Mouse (Mus musculus) CH12.LX (cell line): ENCODE results near the gene Npas1. TPM values are rescaled to one million over a fixed set of nuclear protein-coding genes. Genes with fewer than 3 reads are reported as not detected.

Experiments
- DNase-seq: peaks from one replicate; pipeline ENCODE4 v3.0.0-alpha.2; 2013; ENCODE audit errors: extremely low read depth
- H3K27ac ChIP-seq: 2 replicates; pipeline ENCODE4 v1.5.1; 2012; ENCODE audit warnings: low read depth, mild to moderate bottlenecking, control low read depth, moderate library complexity; ENCODE audit not compliant: insufficient read depth
- H3K27me3 ChIP-seq: replicated peaks from 2 replicates; pipeline ENCODE3; 2012; ENCODE audit warnings: inconsistent platforms
- H3K36me3 ChIP-seq, 2 experiments: replicated peaks in 1 of 2; 2 replicates each; pipeline versions ENCODE3 to v1.6.1; 2012; ENCODE audit warnings: inconsistent platforms in 1 of 2, low read length in 1 of 2, mild to moderate bottlenecking in 1 of 2, mixed read lengths in 1 of 2, moderate library complexity in 1 of 2; ENCODE audit not compliant: control insufficient read depth in 1 of 2, insufficient read depth in 1 of 2
- H3K4me1 ChIP-seq, 2 experiments: 2 replicates each; pipeline ENCODE4 v1.6.1; 2012; ENCODE audit warnings: inconsistent platforms in 1 of 2, moderate library complexity in 1 of 2; ENCODE audit not compliant: insufficient read depth in 2 of 2, control insufficient read depth in 1 of 2
- H3K4me2 ChIP-seq: 2 replicates; pipeline ENCODE4 v1.6.1; 2012; ENCODE audit warnings: low read depth, mild to moderate bottlenecking, control low read depth; ENCODE audit not compliant: poor library complexity, insufficient read depth, severe bottlenecking
- H3K4me3 ChIP-seq, 3 experiments: fragments of 150-350 bp in 1 of 3; sonication (generic) in 1 of 3; replicated peaks in 1 of 3; 2 replicates each; pipeline versions ENCODE3 to v1.5.1; 2011 to 2012; ENCODE audit warnings: low read depth in 2 of 3, low read length in 2 of 3, mild to moderate bottlenecking in 2 of 3, moderate library complexity in 2 of 3, control low read depth in 1 of 3, improper control_type of control experiment in 1 of 3, inconsistent platforms in 1 of 3, mixed read lengths in 1 of 3; ENCODE audit not compliant: poor library complexity in 1 of 3
- H3K79me2 ChIP-seq: replicated peaks from 2 replicates; pipeline ENCODE4 v1.6.1; 2012; ENCODE audit warnings: mild to moderate bottlenecking, moderate library complexity; ENCODE audit not compliant: control insufficient read depth, poor library complexity, insufficient read depth, severe bottlenecking; ENCODE audit errors: extremely low read depth
- H3K9ac ChIP-seq: 2 replicates; pipeline ENCODE4 v1.6.1; 2012; ENCODE audit warnings: low read depth, mild to moderate bottlenecking, control low read depth, moderate library complexity; ENCODE audit not compliant: insufficient read depth
- H3K9me3 ChIP-seq: replicated peaks from 2 replicates; pipeline ENCODE3; 2012; ENCODE audit warnings: low read length, inconsistent platforms, mixed read lengths
- CTCF ChIP-seq, 2 experiments: IDR thresholded peaks in 1 of 2; conservative IDR thresholded peaks in 1 of 2; 2 replicates each; pipeline ENCODE4 v1.5.1; 2011 to 2012; ENCODE audit warnings: low read depth in 2 of 2, low read length in 2 of 2, improper control_type of control experiment in 1 of 2, inconsistent platforms in 1 of 2, mild to moderate bottlenecking in 1 of 2, moderate library complexity in 1 of 2
- E2F4 ChIP-seq: IDR thresholded peaks from 2 replicates; pipeline ENCODE4 v1.6.1; 2011; ENCODE audit warnings: low read depth, low read length, improper control_type of control experiment; ENCODE audit not compliant: insufficient replicate concordance
- ELF1 ChIP-seq: IDR thresholded peaks from 2 replicates; pipeline ENCODE4 v1.6.1; 2014; ENCODE audit warnings: low read depth, mild to moderate bottlenecking, inconsistent platforms, low read length, improper control_type of control experiment
- EP300 ChIP-seq: IDR thresholded peaks from 2 replicates; pipeline ENCODE4 v1.6.1; 2011; ENCODE audit warnings: low read length, improper control_type of control experiment
- GABPA ChIP-seq: IDR thresholded peaks from 2 replicates; pipeline ENCODE4 v1.6.1; 2012; ENCODE audit warnings: low read depth, low read length, improper control_type of control experiment, inconsistent platforms; ENCODE audit not compliant: insufficient replicate concordance
- HCFC1 ChIP-seq: IDR thresholded peaks from 2 replicates; pipeline ENCODE4 v1.6.1; 2012; ENCODE audit warnings: low read depth, mild to moderate bottlenecking, inconsistent platforms, low read length, improper control_type of control experiment
- MAFK ChIP-seq: IDR thresholded peaks from 2 replicates; pipeline ENCODE4 v1.6.1; 2011; ENCODE audit warnings: low read length, improper control_type of control experiment; ENCODE audit not compliant: insufficient replicate concordance
- MXI1 ChIP-seq: IDR thresholded peaks from 2 replicates; pipeline ENCODE4 v1.6.1; 2011; ENCODE audit warnings: mild to moderate bottlenecking, low read depth, low read length, improper control_type of control experiment
- MYC ChIP-seq: IDR thresholded peaks from 2 replicates; pipeline ENCODE4 v1.6.1; 2011; ENCODE audit warnings: low read depth, mild to moderate bottlenecking, improper control_type of control experiment, low read length
- NELFE ChIP-seq: IDR thresholded peaks from 2 replicates; pipeline ENCODE4 v1.6.1; 2011; ENCODE audit warnings: low read depth, low read length, improper control_type of control experiment
- PAX5 ChIP-seq: IDR thresholded peaks from 2 replicates; pipeline ENCODE4 v1.6.1; 2012; ENCODE audit warnings: low read length, inconsistent platforms, mixed read lengths
- POLR2A ChIP-seq: IDR thresholded peaks from 2 replicates; pipeline ENCODE4 v1.6.1; 2011; ENCODE audit warnings: low read depth, mild to moderate bottlenecking, improper control_type of control experiment, low read length
- POLR2AphosphoS2 ChIP-seq: IDR thresholded peaks from 2 replicates; pipeline ENCODE4 v1.6.1; 2011; ENCODE audit warnings: low read depth, low read length, improper control_type of control experiment
- RAD21 ChIP-seq: IDR thresholded peaks from 2 replicates; pipeline ENCODE4 v1.6.1; 2011; ENCODE audit warnings: low read depth, mild to moderate bottlenecking, low read length, improper control_type of control experiment, moderate library complexity
- RCOR1 ChIP-seq: conservative IDR thresholded peaks from 2 replicates; pipeline ENCODE4 v1.6.1; 2012; ENCODE audit warnings: low read depth, mild to moderate bottlenecking, inconsistent platforms, low read length, improper control_type of control experiment
- SIN3A ChIP-seq: IDR thresholded peaks from 2 replicates; pipeline ENCODE4 v1.6.1; 2012; ENCODE audit warnings: low read length, improper control_type of control experiment, inconsistent platforms
- SMC3 ChIP-seq: IDR thresholded peaks from 2 replicates; pipeline ENCODE4 v1.6.1; 2011; ENCODE audit warnings: low read depth, low read length, improper control_type of control experiment
- TCF12 ChIP-seq: IDR thresholded peaks from 2 replicates; pipeline ENCODE4 v1.6.1; 2014; ENCODE audit warnings: low read depth, mild to moderate bottlenecking, inconsistent platforms, low read length, improper control_type of control experiment
- UBTF ChIP-seq: IDR thresholded peaks from 2 replicates; pipeline ENCODE4 v1.6.1; 2012; ENCODE audit warnings: low read depth, mild to moderate bottlenecking, inconsistent platforms, low read length, improper control_type of control experiment, moderate library complexity
- ZC3H11A ChIP-seq: IDR thresholded peaks from 2 replicates; pipeline ENCODE4 v1.6.1; 2012; ENCODE audit warnings: low read depth, mild to moderate bottlenecking, inconsistent platforms, low read length, improper control_type of control experiment
- ZKSCAN1 ChIP-seq: IDR thresholded peaks from 2 replicates; pipeline ENCODE4 v1.6.1; 2012; ENCODE audit warnings: low read depth, inconsistent platforms, low read length, improper control_type of control experiment, borderline replicate concordance
- ZMIZ1 ChIP-seq: IDR thresholded peaks from 2 replicates; pipeline ENCODE4 v1.6.1; 2012; ENCODE audit warnings: low read depth, mild to moderate bottlenecking, inconsistent platforms, low read length, improper control_type of control experiment
- dilution Hi-C: fragments of 300-500 bp; cut with MboI; formaldehyde crosslinking; loops from 2 replicates; pipeline ENCODE4 v1.14.3; 2020; ENCODE audit warnings: low sequenced_read_pairs; ENCODE audit not compliant: extremely low pct_unique_long_range_greater_than_20kb, extremely low pct_ligation_motif_present
- in situ Hi-C: fragments of 300-500 bp; cut with MboI; formaldehyde crosslinking; loops from 3 replicates; pipeline ENCODE4 v1.14.3; 2019; ENCODE audit warnings: low sequenced_read_pairs, low pct_ligation_motif_present, low pct_unique_long_range_greater_than_20kb, mixed read lengths
- polyA plus RNA-seq: library from polyadenylated mRNA; unstranded; fragments of >175 nt; gene quantifications from 2 replicates; pipeline ENCODE4 v1.2.1, GENCODE M21; 2012; ENCODE audit warnings: low read depth; ENCODE audit not compliant: insufficient read length
- total RNA-seq, 2 experiments: library from RNA; depleted of rRNA; stranded (reverse); fragments of 300-350 nt in 1 of 2; fragments of >200 nt in 1 of 2; gene quantifications; 2 replicates each; pipeline ENCODE4 v1.2.3; 2012 to 2014

Npas1 gene
- total and polyA plus RNA-seq, 3 experiments = 0.08 to 0.56 TPM; not detected in 1

DNA sequence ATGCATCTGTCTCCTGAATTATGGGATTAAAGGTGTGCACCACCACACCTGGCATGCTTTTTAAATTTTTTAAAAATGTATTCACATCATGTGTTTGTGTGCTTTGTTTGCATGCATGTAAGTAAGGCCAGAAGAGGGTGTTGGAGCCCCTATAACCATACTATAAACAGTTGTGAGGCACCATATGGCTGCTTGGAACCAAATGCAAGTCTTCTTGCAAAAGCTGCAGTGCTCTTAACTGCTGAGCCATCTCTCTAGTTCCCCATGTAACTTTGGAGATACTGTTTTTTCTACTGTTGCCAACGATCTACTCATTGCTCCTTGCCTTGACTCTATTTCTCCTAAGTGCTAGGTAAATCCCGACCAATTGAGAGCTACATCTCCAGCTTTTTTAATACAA lies 41.8 kb upstream of the Npas1 start:
- H3K27me3 ChIP-seq = no peaks in the 10 kb centered on the region
- no peak for TF ChIP-seq TCF12
- no peaks in the 10 kb centered on the region for H3K79me2 ChIP-seq
- H3K4me3 ChIP-seq = no peak overlapping the region
- DNase-seq = no peak
- H3K27ac ChIP-seq = no peak overlapping the region
- dilution Hi-C loops (no loop called here), in situ Hi-C loops (no loop called here)
- H3K9me3 ChIP-seq = peaks cover 7% of the 10 kb centered on the region
- no peak overlapping the region for H3K4me2 ChIP-seq
- H3K9ac ChIP-seq = no peak overlapping the region
- H3K36me3 ChIP-seq = peaks cover 9 to 59% of the 10 kb centered on the region in 2 experiments
- peaks cover 0 to 27% of the 10 kb centered on the region in 2 experiments; a peak in 2 of 4 replicates for H3K4me1 ChIP-seq

DNA sequence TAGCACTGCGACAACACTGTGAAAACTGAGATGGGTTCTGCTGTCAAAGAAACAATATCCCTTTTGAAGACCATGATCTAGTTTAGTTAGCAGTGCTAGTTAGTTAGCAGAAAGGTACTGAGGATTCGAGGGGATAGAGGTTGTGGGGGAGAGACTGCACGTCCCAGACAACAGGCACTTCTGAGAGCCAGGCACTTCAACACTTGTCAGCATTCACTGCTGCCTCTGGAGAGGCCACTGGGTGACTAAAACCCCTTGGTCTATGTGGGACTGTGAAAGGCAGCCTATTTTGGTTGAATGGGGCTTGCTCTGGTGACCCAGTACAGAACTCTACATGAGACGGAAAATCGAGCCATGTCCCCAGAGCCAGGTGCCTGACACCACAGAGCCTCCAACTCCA lies 39.7 kb upstream of the Npas1 start:
- dilution Hi-C loops = no loop called here
- DNase-seq = no peak

DNA sequence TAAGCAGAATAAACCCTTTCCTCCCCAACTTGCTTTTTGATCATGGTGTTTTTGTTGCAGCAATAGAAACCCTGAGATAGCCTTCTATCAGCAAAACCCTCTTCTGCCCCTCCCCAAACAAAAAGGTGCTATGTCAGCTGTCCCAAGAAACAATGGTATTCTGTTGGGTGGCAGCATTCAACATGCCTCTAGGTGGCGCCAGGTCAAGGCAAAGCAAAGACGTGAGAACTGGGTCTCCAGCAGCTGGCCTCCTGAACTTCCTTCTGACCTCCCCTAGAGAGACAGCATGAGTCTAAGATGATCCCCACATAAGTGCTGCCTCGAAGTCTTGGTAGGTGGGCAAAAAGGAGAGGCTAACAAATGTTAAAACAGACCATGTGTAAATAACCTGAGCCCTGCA lies 29.8 kb upstream of the Npas1 start:
- peaks cover 0 to 11% of the 10 kb centered on the region in 2 experiments; a peak in 2 of 4 replicates for H3K4me1 ChIP-seq
- dilution Hi-C loops = no loop called here
- peaks cover 36 to 66% of the 10 kb centered on the region in 2 experiments for H3K36me3 ChIP-seq

More for the DNA sequence above, 39.7 kb upstream of the Npas1 start:
- no peaks in the 10 kb centered on the region for H3K27me3 ChIP-seq
- no peak overlapping the region for H3K27ac ChIP-seq
- no peak overlapping the region for H3K4me3 ChIP-seq
- in situ Hi-C loops = no loop called here
- H3K79me2 ChIP-seq = no peaks in the 10 kb centered on the region
- H3K9me3 ChIP-seq = peaks cover 7% of the 10 kb centered on the region
- H3K36me3 ChIP-seq = peaks cover 12 to 63% of the 10 kb centered on the region in 2 experiments
- H3K9ac ChIP-seq = no peak overlapping the region
- H3K4me1 ChIP-seq = peaks cover 0 to 12% of the 10 kb centered on the region in 2 experiments; a peak in 2 of 4 replicates
- TF ChIP-seq HCFC1 (no peak), MYC (no peak), UBTF (no peak), E2F4 (no peak), PAX5 (no peak), EP300 (no peak), POLR2A (no peak), NELFE (no peak), POLR2AphosphoS2 (no peak), ELF1 (no peak), ZKSCAN1 (no peak), SIN3A (no peak), GABPA (no peak)
- H3K4me2 ChIP-seq = no peak overlapping the region

More for the DNA sequence above, 29.8 kb upstream of the Npas1 start:
- Histone ChIP-seq H3K9ac (no peak overlapping the region), H3K9me3 (no peaks in the 10 kb centered on the region), H3K4me3 (no peak overlapping the region), H3K27ac (no peak overlapping the region), H3K27me3 (no peaks in the 10 kb centered on the region), H3K4me2 (no peak overlapping the region), H3K79me2 (no peaks in the 10 kb centered on the region)
- peak; percentile 71 for DNase-seq
- in situ Hi-C loops = loop anchor here (5.0 kb wide), 1 partner anchor 110 kb away; no protein-coding TSS in a partner anchor
- TF ChIP-seq ZMIZ1 (no peak), ZC3H11A (0 out of 2 replicates have a peak, but pooled peaks have one; percentile 24), RAD21 (peak; percentile 68), SMC3 (peak; percentile 83), TCF12 (no peak), MAFK (peak; percentile 73), CTCF (conservative IDR thresholded peaks at IDR 0.05 in 1 of 2, IDR thresholded peaks at IDR 0.05 in 1 of 2; ENCODE audit: low read depth in 2 of 2, low read length in 2 of 2) (peak; percentile 41 to 84; a peak in 3 of 4 replicates), MXI1 (no peak), RCOR1 (no peak), SIN3A (no peak)
